Mouse (Mus musculus): ENCODE measurements around the gene Foxg1.

Foxg1 gene

DNA sequence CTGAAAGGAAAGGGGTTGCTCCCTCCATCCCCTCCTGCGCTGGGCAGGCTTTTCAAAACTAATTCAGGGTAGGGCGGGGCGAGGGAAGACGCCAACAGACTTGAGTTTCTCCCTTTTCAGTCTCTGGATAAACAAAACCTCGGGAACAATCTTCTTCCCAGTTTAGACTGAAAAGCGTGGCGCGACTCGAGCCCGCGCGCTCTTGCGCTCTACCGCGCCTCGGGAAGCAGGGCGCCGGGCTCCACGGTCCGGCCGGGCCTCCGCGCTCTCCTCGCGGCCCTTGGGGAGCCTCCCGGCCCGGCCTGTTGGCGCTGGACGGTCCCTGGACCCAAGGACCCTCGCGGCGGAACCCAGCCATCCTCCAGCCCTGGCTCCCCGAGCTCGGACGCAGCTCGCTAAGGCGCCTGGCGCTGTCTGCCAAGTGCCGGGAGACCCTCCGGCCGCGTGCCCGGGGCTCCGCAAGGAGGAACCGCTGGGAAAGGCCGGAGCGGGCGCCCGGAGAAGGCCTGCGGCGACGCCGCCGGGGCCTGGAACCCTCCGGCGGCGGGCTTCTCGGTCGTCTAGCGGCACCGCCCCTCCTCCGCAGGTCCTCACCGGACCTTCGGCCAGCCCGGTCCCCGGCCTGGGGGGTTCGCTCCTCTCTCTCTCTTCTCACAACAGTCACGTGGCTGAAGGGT, 18.8 kb downstream of the Foxg1 start:
- TF ChIP-seq NANOG (IDR thresholded peaks at IDR 0.05; ENCODE audit: borderline replicate concordance, low read length) = no peak
- TF ChIP-seq CTCF (conservative IDR thresholded peaks at IDR 0.05; ENCODE audit: low read length) = no peak
- no peak for TF ChIP-seq POU5F1 (IDR thresholded peaks at IDR 0.05; ENCODE audit: borderline replicate concordance, low read length)
- Histone ChIP-seq H3K4me1 (replicated peaks; ENCODE audit: low read depth, low read length) (peaks cover 9% of the 10 kb centered on the region; the same call in 1 of the 2 replicates), H3K4me3 (replicated peaks; ENCODE audit: low read length) (peak overlapping the region; percentile 81), H3K27me3 (ENCODE audit: insufficient read depth, low read length) (peaks cover 51% of the 10 kb centered on the region), H3K9me3 (ENCODE audit: low read length) (no peaks in the 10 kb centered on the region), H3K36me3 (ENCODE audit: insufficient read depth, low read length) (no peaks in the 10 kb centered on the region)

DNA sequence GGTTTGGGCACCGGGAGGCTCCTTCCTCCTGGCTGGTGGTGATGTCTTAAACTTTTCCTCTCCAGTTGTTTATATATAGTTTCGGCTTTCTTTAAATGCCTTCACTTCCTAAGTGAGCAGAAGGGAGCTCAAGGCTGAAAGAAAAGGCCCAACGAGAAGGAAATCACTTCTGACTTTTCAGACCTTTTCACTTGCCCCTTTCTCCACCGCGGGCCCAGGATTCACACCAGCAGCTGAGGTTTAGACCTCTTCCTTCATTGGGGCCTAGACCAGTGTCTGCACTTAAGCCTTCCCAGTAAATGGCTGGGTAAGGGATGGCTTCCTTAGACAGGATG, 19.3 kb downstream of the Foxg1 start:
- Histone ChIP-seq H3K4me3 (replicated peaks; ENCODE audit: low read length) (peak overlapping the region; percentile 81), H3K27me3 (ENCODE audit: insufficient read depth, low read length) (peaks cover 49% of the 10 kb centered on the region), H3K9me3 (ENCODE audit: low read length) (no peaks in the 10 kb centered on the region), H3K4me1 (replicated peaks; ENCODE audit: low read depth, low read length) (peaks cover 9% of the 10 kb centered on the region; the same call in 1 of the 2 replicates), H3K36me3 (ENCODE audit: insufficient read depth, low read length) (no peaks in the 10 kb centered on the region)
- TF ChIP-seq CTCF (conservative IDR thresholded peaks at IDR 0.05; ENCODE audit: low read length) = no peak
- TF ChIP-seq POU5F1 (IDR thresholded peaks at IDR 0.05; ENCODE audit: borderline replicate concordance, low read length) = no peak
- no peak for TF ChIP-seq NANOG (IDR thresholded peaks at IDR 0.05; ENCODE audit: borderline replicate concordance, low read length)

DNA sequence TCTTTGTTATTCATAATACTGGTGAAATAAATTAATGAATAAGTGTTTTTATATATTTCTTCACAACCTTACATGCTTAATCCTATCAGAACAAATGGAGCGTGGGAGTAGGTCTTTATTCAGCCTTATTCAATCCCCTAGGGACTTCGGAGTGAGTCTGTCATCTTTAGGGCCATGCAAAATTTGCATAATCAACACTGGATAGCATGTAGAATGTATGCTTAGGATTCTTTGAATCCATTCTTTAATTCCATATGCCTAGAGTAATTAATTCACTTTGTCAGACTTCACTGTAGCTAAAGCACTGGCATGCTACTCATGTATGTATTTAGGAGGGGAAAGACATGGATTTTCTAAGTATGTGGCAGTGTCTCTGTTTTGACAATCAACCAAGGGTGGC, 27.4 kb downstream of the Foxg1 start:
- Histone ChIP-seq H3K36me3 (ENCODE audit: insufficient read depth, low read length) (no peaks in the 10 kb centered on the region), H3K27me3 (ENCODE audit: insufficient read depth, low read length) (no peaks in the 10 kb centered on the region), H3K9me3 (ENCODE audit: low read length) (no peaks in the 10 kb centered on the region), H3K4me3 (replicated peaks; ENCODE audit: low read length) (no peak overlapping the region), H3K4me1 (replicated peaks; ENCODE audit: low read depth, low read length) (no peaks in the 10 kb centered on the region)
- TF ChIP-seq NANOG (IDR thresholded peaks at IDR 0.05; ENCODE audit: borderline replicate concordance, low read length) (no peak), POU5F1 (IDR thresholded peaks at IDR 0.05; ENCODE audit: borderline replicate concordance, low read length) (no peak), CTCF (conservative IDR thresholded peaks at IDR 0.05; ENCODE audit: low read length) (no peak)

DNA sequence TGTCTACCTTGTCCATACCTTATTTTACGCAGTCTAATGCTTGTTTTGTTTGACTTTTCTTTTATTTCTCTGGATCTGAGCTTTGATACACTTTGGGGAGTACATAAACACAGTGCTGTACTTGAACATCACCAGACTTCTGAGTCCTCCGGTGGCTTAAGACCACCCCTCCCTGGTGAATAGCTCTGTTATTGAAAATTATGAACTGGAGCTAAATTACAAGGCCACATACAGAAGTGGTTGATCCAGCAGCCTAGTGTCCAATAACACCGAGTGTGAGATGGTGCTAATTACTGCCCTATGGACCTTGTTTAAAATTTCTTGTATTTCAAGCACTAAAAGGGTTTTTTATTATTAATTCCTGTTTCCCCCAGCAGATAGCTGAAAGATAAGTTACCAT, 35.5 kb downstream of the Foxg1 start:
- Histone ChIP-seq H3K9me3 (ENCODE audit: low read length) (no peaks in the 10 kb centered on the region), H3K27me3 (ENCODE audit: insufficient read depth, low read length) (no peaks in the 10 kb centered on the region), H3K36me3 (ENCODE audit: insufficient read depth, low read length) (no peaks in the 10 kb centered on the region), H3K4me1 (replicated peaks; ENCODE audit: low read depth, low read length) (no peaks in the 10 kb centered on the region), H3K4me3 (replicated peaks; ENCODE audit: low read length) (no peak overlapping the region)
- TF ChIP-seq POU5F1 (IDR thresholded peaks at IDR 0.05; ENCODE audit: borderline replicate concordance, low read length) = no peak
- TF ChIP-seq CTCF (conservative IDR thresholded peaks at IDR 0.05; ENCODE audit: low read length) = no peak
- no peak for TF ChIP-seq NANOG (IDR thresholded peaks at IDR 0.05; ENCODE audit: borderline replicate concordance, low read length)

All from E14TG2a.4 (cell line).